Mouse (Mus musculus) intestine, postnatal 0 days (tissue): Measurements from ENCODE around the gene Efcab5. TPM values are rescaled to one million over a fixed set of nuclear protein-coding genes. Genes with fewer than 3 reads are reported as not detected.

ENCODE experiments used
- ATAC-seq: fragments of 200-750 bp; cut with Nextera tagmentation; 2 replicates; pipeline ENCODE4 v1.8.0; 2017; ENCODE audit warnings: mild to moderate bottlenecking, moderate TSS enrichment, moderate library complexity
- H3K27ac ChIP-seq: fragments of 300-500 bp; sonication (generic); 2 replicates; pipeline ENCODE4 v1.5.1; 2014; ENCODE audit warnings: mild to moderate bottlenecking, low read depth, low read length, moderate library complexity
- H3K27me3 ChIP-seq: fragments of 300-500 bp; sonication (generic); replicated peaks from 2 replicates; pipeline ENCODE4 v1.6.1; 2014; ENCODE audit warnings: low read length, mixed read lengths; ENCODE audit not compliant: control insufficient read depth, insufficient read depth
- H3K36me3 ChIP-seq: fragments of 300-500 bp; sonication (generic); 2 replicates; pipeline ENCODE4 v1.6.1; 2014; ENCODE audit warnings: mild to moderate bottlenecking, moderate library complexity; ENCODE audit not compliant: control insufficient read depth, insufficient read depth
- H3K4me1 ChIP-seq: fragments of 300-500 bp; sonication (generic); replicated peaks from 2 replicates; pipeline ENCODE4 v1.6.1; 2014; ENCODE audit warnings: antibody characterized with exemption, low read length, mixed read lengths; ENCODE audit not compliant: control insufficient read depth, insufficient read depth
- H3K4me2 ChIP-seq: fragments of 300-500 bp; sonication (generic); replicated peaks from 2 replicates; pipeline ENCODE4 v1.6.1; 2014; ENCODE audit warnings: low read depth, mild to moderate bottlenecking, moderate library complexity
- H3K4me3 ChIP-seq: fragments of 300-500 bp; sonication (generic); 2 replicates; pipeline ENCODE4 v1.5.1; 2014; ENCODE audit warnings: low read depth, low read length
- H3K9ac ChIP-seq: fragments of 300-500 bp; sonication (generic); 2 replicates; pipeline ENCODE4 v1.6.1; 2014; ENCODE audit warnings: mild to moderate bottlenecking, low read depth, low read length
- H3K9me3 ChIP-seq: fragments of 300-500 bp; sonication (generic); 2 replicates; pipeline ENCODE4 v1.6.1; 2016; ENCODE audit warnings: mixed run types; ENCODE audit not compliant: control insufficient read depth
- CTCF ChIP-seq: sonication (generic); IDR thresholded peaks from 2 replicates; pipeline ENCODE4 v1.5.1; 2016; ENCODE audit warnings: low read depth, mild to moderate bottlenecking, control low read depth, antibody characterized with exemption, moderate library complexity
- WGBS: fragments of 180-500 bp; shearing (Covaris S2); extraction: QIAGEN DNeasy Blood & Tissue Kit; methylation state at CpG from one replicate; pipeline ENCODE4 v1.1.7; 2014; 5-methylcytosine and 5-hydroxymethylcytosine counted together
- polyA plus RNA-seq: library from polyadenylated mRNA; unstranded; fragments of >200 nt; fragmentation: Nextera tagmentation; extraction: Ambion mirVana; gene quantifications from 2 replicates; pipeline ENCODE4 v1.2.1, GENCODE M21; 2015

Gene Efcab5
- polyA plus RNA-seq, 1 experiment from 2014 or later, result 0.46 TPM

DNA sequence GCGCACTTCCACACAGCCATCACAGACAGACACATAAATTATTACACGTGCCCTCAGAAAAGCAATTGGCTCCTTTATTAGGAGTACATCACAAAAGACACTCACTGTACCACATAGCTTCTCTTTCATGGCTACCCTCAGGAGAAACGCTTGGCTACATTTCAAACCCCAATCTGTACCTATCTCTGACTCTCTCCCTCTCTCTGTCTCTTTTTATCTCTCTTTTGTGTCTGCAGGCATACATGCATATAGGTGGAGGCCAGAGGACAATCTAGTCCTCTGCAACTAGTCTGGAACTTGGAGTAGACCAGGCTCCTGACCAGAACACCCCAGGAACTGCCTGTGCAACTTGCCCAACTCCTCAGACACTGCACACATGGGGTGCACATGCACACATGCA lies 41.0 kb downstream of the Efcab5 start:
- H3K4me2 ChIP-seq, result no peak overlapping the region
- no peak for TF ChIP-seq CTCF
- no peak overlapping the region for H3K9ac ChIP-seq
- 93% methylated on average over 3 of the region's 3 CpGs for WGBS
- no peak for ATAC-seq
- H3K4me1 ChIP-seq, result no peaks in the 10 kb centered on the region
- no peak overlapping the region for H3K4me3 ChIP-seq
- no peaks in the 10 kb centered on the region for H3K27me3 ChIP-seq
- no peak overlapping the region for H3K27ac ChIP-seq
- H3K9me3 ChIP-seq, result 0 out of 2 replicates have a peak, but pooled peaks cover 4% of the 10 kb centered on the region
- H3K36me3 ChIP-seq, result no peaks in the 10 kb centered on the region

DNA sequence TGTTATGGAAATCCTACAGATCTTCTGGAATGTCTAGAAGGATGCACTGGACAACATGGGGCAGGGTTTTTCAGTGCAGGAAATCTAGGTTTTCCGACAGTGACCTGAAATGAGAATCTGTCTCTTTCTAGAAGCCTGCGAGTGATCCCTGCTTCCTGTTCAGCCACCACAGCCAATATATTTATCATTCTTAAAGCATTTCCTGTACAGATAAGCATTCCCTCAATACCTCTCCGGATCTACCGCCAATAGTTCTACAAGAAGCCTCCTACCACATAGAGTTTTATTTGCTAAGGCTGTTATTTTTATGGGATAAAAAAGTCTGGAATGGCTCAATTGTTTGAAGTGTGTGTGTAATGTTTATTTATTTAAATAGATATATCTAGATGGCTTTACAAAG lies 43.3 kb downstream of the Efcab5 start:
- no peak overlapping the region for H3K4me2 ChIP-seq
- no peak for ATAC-seq
- H3K27ac ChIP-seq, result no peak overlapping the region
- H3K27me3 ChIP-seq, result no peaks in the 10 kb centered on the region
- WGBS, result 25% methylated on average over 4 of the region's 4 CpGs
- no peak overlapping the region for H3K9ac ChIP-seq
- H3K9me3 ChIP-seq, result 0 out of 2 replicates have a peak, but pooled peaks cover 4% of the 10 kb centered on the region
- H3K4me1 ChIP-seq, result no peaks in the 10 kb centered on the region
- H3K4me3 ChIP-seq, result no peak overlapping the region
- no peaks in the 10 kb centered on the region for H3K36me3 ChIP-seq
- no peak for TF ChIP-seq CTCF

DNA sequence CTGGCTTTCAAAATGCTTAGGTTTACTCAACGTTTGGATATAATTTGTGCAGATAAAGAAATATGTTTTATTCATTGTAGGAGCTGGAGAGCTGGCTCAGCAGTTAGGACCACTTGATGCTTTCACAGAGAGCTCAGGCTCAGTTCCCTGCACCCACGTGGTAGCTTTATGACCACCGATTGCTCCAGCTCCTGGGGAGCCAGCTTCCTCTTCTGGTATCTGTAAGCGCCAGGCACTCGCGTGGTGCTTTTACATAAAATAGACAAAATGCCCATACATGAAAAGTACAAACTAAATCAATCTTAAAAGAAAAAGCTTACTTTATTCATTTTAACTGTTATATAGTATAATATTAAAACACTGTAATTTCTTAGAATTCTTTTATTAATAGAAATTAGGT lies 46.8 kb downstream of the Efcab5 start:
- Histone ChIP-seq H3K9ac (no peak overlapping the region), H3K4me1 (no peaks in the 10 kb centered on the region), H3K27ac (no peak overlapping the region), H3K27me3 (no peaks in the 10 kb centered on the region), H3K36me3 (no peaks in the 10 kb centered on the region), H3K4me3 (no peak overlapping the region), H3K9me3 (no peaks in the 10 kb centered on the region), H3K4me2 (no peak overlapping the region)
- 79% methylated on average over 6 of the region's 6 CpGs for WGBS
- TF ChIP-seq CTCF, result no peak
- no peak for ATAC-seq

DNA sequence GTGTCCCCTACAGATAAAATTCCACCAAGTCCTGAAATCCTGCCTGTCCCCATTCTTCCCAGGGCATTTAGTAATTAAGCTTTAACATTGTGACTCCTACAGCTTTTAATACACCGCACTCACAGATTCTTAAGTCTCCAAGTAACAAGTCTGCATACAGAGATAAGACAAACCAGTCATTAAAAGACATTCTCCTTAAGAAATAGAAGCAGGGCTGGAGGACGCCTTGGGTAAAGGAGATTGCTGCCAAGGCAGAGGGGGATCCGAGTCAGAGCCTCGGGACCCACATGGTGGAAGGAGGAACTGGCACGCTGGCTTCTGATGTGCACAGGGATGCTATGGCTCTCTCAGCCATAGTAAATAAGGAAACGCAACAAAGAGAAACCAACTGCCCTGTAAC lies 48.8 kb downstream of the Efcab5 start:
- Histone ChIP-seq H3K4me2 (no peak overlapping the region), H3K9ac (no peak overlapping the region), H3K9me3 (no peaks in the 10 kb centered on the region), H3K36me3 (no peaks in the 10 kb centered on the region), H3K27ac (no peak overlapping the region), H3K4me1 (no peaks in the 10 kb centered on the region), H3K4me3 (no peak overlapping the region), H3K27me3 (no peaks in the 10 kb centered on the region)
- no peak for TF ChIP-seq CTCF
- ATAC-seq, result no peak
- WGBS, result 83% methylated on average over 6 of the region's 6 CpGs

DNA sequence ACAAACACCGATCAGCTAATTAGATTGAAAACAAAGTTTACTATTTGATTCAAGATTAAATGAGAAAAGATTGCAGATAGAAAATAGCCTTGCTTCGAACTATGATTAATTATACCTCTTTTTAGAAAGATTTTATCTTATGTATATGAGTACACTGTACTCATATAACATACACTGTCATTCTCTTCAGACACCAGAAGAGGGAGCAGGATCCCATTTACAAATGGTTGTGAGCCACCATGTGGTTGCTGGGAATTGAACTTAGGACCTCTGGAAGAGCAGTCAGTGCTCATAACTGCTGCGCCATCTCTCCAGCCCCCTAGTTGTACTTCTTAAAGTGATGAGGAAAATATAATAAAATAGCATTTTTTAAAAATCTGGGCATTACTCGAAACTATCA lies 55.3 kb downstream of the Efcab5 start:
- Histone ChIP-seq H3K4me2 (no peak overlapping the region), H3K4me1 (no peaks in the 10 kb centered on the region), H3K27me3 (no peaks in the 10 kb centered on the region), H3K27ac (no peak overlapping the region), H3K9me3 (no peaks in the 10 kb centered on the region), H3K4me3 (no peak overlapping the region), H3K9ac (no peak overlapping the region), H3K36me3 (no peaks in the 10 kb centered on the region)
- 97% methylated on average over 4 of the region's 4 CpGs for WGBS
- peak; percentile 37 for TF ChIP-seq CTCF
- no peak for ATAC-seq

DNA sequence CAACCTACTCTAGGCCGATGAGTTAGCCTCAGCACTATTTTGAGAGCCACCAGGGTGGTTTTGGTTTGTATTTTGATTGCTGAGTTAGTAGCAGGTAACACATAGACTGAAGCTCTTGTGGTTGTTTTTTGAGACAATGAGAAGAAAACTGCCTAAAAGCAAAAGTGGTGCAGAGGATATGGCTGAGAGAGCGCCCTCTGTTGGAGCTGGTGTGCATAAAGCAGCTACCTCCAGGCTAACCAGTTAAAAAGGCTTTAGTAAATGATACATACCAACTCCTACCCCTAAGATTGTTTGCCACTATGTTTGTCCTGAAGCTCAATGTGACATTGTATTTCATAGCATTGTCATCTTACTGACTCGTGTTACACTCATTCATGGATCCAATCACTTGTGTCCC lies 56.2 kb downstream of the Efcab5 start:
- Histone ChIP-seq H3K9me3 (no peaks in the 10 kb centered on the region), H3K27ac (no peak overlapping the region), H3K4me1 (no peaks in the 10 kb centered on the region), H3K9ac (no peak overlapping the region), H3K4me3 (no peak overlapping the region), H3K4me2 (no peak overlapping the region), H3K36me3 (no peaks in the 10 kb centered on the region), H3K27me3 (no peaks in the 10 kb centered on the region)
- TF ChIP-seq CTCF, result peak; percentile 63
- ATAC-seq, result no peak
- WGBS, result 64% methylated on average over 3 of the region's 3 CpGs

DNA sequence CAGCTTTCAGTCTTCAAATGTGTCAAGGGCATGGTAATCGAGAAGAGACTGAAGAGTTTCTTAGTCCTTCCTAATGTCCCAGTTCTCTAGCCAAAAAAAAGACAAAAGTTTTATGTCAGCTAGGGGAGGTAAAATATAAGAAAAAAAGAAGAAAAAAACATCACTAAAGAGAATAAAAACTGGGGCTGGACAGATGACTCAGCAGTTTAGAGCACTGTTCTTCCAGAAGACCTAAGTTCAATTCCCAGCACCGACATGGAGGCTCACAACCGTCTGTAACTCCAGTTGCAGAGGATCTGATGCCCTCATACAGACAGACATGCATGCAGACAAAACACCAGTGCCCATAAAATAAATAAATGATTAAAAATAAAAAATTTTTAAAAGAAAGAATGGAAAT lies 60.2 kb downstream of the Efcab5 start:
- ATAC-seq, result no peak

More for the DNA sequence above, 60.2 kb downstream of the Efcab5 start:
- Histone ChIP-seq H3K9ac (no peak overlapping the region), H3K9me3 (no peaks in the 10 kb centered on the region), H3K4me1 (no peaks in the 10 kb centered on the region), H3K4me3 (no peak overlapping the region), H3K27me3 (no peaks in the 10 kb centered on the region), H3K36me3 (no peaks in the 10 kb centered on the region), H3K27ac (no peak overlapping the region), H3K4me2 (no peak overlapping the region)
- 94% methylated on average over 3 of the region's 3 CpGs for WGBS
- TF ChIP-seq CTCF, result no peak
